Mouse (Mus musculus) stomach, embryonic 16.5 days (tissue): ENCODE data around the gene Vwa3b. TPM values are rescaled to one million over a fixed set of nuclear protein-coding genes. Genes with fewer than 3 reads are reported as not detected.

ENCODE experiments used
- ATAC-seq: fragments of 200-750 bp; cut with Nextera tagmentation; 2 replicates; pipeline ENCODE4 v1.8.0; 2017; ENCODE audit warnings: moderate number of reproducible peaks, moderate TSS enrichment; ENCODE audit not compliant: insufficient read depth, low FRiP score
- H3K27ac ChIP-seq: fragments of 300-500 bp; sonication (generic); 2 replicates; pipeline ENCODE4 v1.5.1; 2014; ENCODE audit warnings: low read length
- H3K27me3 ChIP-seq: fragments of 300-500 bp; sonication (generic); 2 replicates; pipeline ENCODE4 v1.6.1; 2014; ENCODE audit warnings: low read length, control low read depth, mixed read lengths; ENCODE audit not compliant: control insufficient read depth, insufficient read depth
- H3K36me3 ChIP-seq: fragments of 300-500 bp; sonication (generic); 2 replicates; pipeline ENCODE4 v1.6.1; 2014; ENCODE audit warnings: low read length; ENCODE audit not compliant: control insufficient read depth, insufficient read depth
- H3K4me1 ChIP-seq: fragments of 300-500 bp; sonication (generic); 2 replicates; pipeline ENCODE4 v1.6.1; 2014; ENCODE audit warnings: low read length, control low read depth, mixed read lengths; ENCODE audit not compliant: control insufficient read depth, insufficient read depth
- H3K4me2 ChIP-seq: fragments of 300-500 bp; sonication (generic); 2 replicates; pipeline ENCODE4 v1.6.1; 2014; ENCODE audit warnings: low read depth, low read length, mixed read lengths
- H3K4me3 ChIP-seq: fragments of 300-500 bp; sonication (generic); replicated peaks from 2 replicates; pipeline ENCODE4 v1.5.1; 2014; ENCODE audit warnings: mild to moderate bottlenecking, low read length
- H3K9ac ChIP-seq: fragments of 300-500 bp; sonication (generic); 2 replicates; pipeline ENCODE4 v1.6.1; 2014; ENCODE audit warnings: low read length
- H3K9me3 ChIP-seq: fragments of 300-500 bp; sonication (generic); replicated peaks from 2 replicates; pipeline ENCODE4 v1.6.1; 2016; ENCODE audit warnings: low read length, control low read depth; ENCODE audit not compliant: control insufficient read depth
- WGBS: fragments of 180-500 bp; shearing (Covaris S2); extraction: QIAGEN DNeasy Blood & Tissue Kit; methylation state at CpG from one replicate; pipeline ENCODE4 v1.1.7; 2014; 5-methylcytosine and 5-hydroxymethylcytosine counted together
- polyA plus RNA-seq: library from polyadenylated mRNA; unstranded; fragments of >200 nt; fragmentation: Nextera tagmentation; extraction: Ambion mirVana; gene quantifications from 2 replicates; pipeline ENCODE4 v1.2.1, GENCODE M21; 2015

Vwa3b gene
- polyA plus RNA-seq, 1 experiment from 2014 or later: 0.37 TPM

- no peaks in the 10 kb centered on the region for H3K9me3 ChIP-seq
Measured at GRCm38 (mm10) chr1:37065658-37066412, 39.4 kb downstream of the Vwa3b start.

GRCm38 (mm10) chr1:37075759-37076158, 49.4 kb downstream of the Vwa3b start:
- Histone ChIP-seq H3K27me3 (no peaks in the 10 kb centered on the region), H3K36me3 (no peaks in the 10 kb centered on the region), H3K9ac (no peak overlapping the region), H3K4me2 (no peak overlapping the region), H3K4me1 (no peaks in the 10 kb centered on the region), H3K27ac (no peak overlapping the region), H3K4me3 (no peak overlapping the region), H3K9me3 (no peaks in the 10 kb centered on the region)
- WGBS: 86% methylated on average over 7 of the region's 7 CpGs
- ATAC-seq: no peak

More at GRCm38 (mm10) chr1:37065658-37066412, 39.4 kb downstream of the Vwa3b start:
- Histone ChIP-seq H3K36me3 (no peaks in the 10 kb centered on the region), H3K27me3 (no peaks in the 10 kb centered on the region), H3K4me2 (no peak overlapping the region), H3K4me3 (no peak overlapping the region), H3K27ac (no peak overlapping the region), H3K4me1 (no peaks in the 10 kb centered on the region), H3K9ac (no peak overlapping the region)
- ATAC-seq: no peak
- 85% methylated on average over 11 of the region's 11 CpGs for WGBS

- H3K4me1 ChIP-seq: no peaks in the 10 kb centered on the region
- no peaks in the 10 kb centered on the region for H3K36me3 ChIP-seq
- 63% methylated on average over 9 of the region's 9 CpGs for WGBS
- H3K4me3 ChIP-seq: no peak overlapping the region
- no peak overlapping the region for H3K9ac ChIP-seq
- H3K27ac ChIP-seq: peak overlapping the region; percentile 1; the same call in 1 of the 2 replicates
- ATAC-seq: no peak
- no peaks in the 10 kb centered on the region for H3K9me3 ChIP-seq
- no peak overlapping the region for H3K4me2 ChIP-seq
- no peaks in the 10 kb centered on the region for H3K27me3 ChIP-seq
Measured at GRCm38 (mm10) chr1:37077266-37077665, 50.9 kb downstream of the Vwa3b start.

GRCm38 (mm10) chr1:37077955-37078549, 51.7 kb downstream of the Vwa3b start:
- 66% methylated on average over 14 of the region's 14 CpGs for WGBS

GRCm38 (mm10) chr1:37080442-37080841, 54.0 kb downstream of the Vwa3b start:
- Histone ChIP-seq H3K9ac (no peak overlapping the region), H3K4me3 (no peak overlapping the region), H3K27ac (no peak overlapping the region), H3K9me3 (no peaks in the 10 kb centered on the region), H3K4me1 (0 out of 2 replicates have a peak, but pooled peaks cover 6% of the 10 kb centered on the region), H3K27me3 (no peaks in the 10 kb centered on the region), H3K4me2 (no peak overlapping the region), H3K36me3 (no peaks in the 10 kb centered on the region)
- WGBS: 83% methylated on average over 4 of the region's 4 CpGs
- ATAC-seq: no peak

More at GRCm38 (mm10) chr1:37077955-37078549, 51.7 kb downstream of the Vwa3b start:
- Histone ChIP-seq H3K9ac (no peak overlapping the region), H3K4me2 (no peak overlapping the region), H3K27ac (no peak overlapping the region), H3K4me1 (no peaks in the 10 kb centered on the region), H3K27me3 (no peaks in the 10 kb centered on the region), H3K9me3 (no peaks in the 10 kb centered on the region), H3K36me3 (no peaks in the 10 kb centered on the region), H3K4me3 (no peak overlapping the region)
- no peak for ATAC-seq

- Histone ChIP-seq H3K27ac (no peak overlapping the region), H3K9me3 (no peaks in the 10 kb centered on the region), H3K36me3 (no peaks in the 10 kb centered on the region), H3K27me3 (no peaks in the 10 kb centered on the region), H3K4me1 (0 out of 2 replicates have a peak, but pooled peaks cover 6% of the 10 kb centered on the region), H3K4me3 (no peak overlapping the region), H3K4me2 (no peak overlapping the region), H3K9ac (no peak overlapping the region)
- 63% methylated on average over 12 of the region's 12 CpGs for WGBS
- ATAC-seq: no peak
Measured at GRCm38 (mm10) chr1:37081376-37082214, 55.2 kb downstream of the Vwa3b start.

GRCm38 (mm10) chr1:37082215-37082464, 55.7 kb downstream of the Vwa3b start:
- Histone ChIP-seq H3K4me2 (no peak overlapping the region), H3K36me3 (no peaks in the 10 kb centered on the region), H3K9ac (no peak overlapping the region), H3K4me3 (no peak overlapping the region), H3K27me3 (no peaks in the 10 kb centered on the region), H3K27ac (no peak overlapping the region), H3K9me3 (no peaks in the 10 kb centered on the region), H3K4me1 (0 out of 2 replicates have a peak, but pooled peaks cover 6% of the 10 kb centered on the region)
- ATAC-seq: no peak
- 84% methylated on average over 2 of the region's 2 CpGs for WGBS

GRCm38 (mm10) chr1:37084075-37084474, 57.7 kb downstream of the Vwa3b start:
- no peaks in the 10 kb centered on the region for H3K9me3 ChIP-seq
- no peak overlapping the region for H3K27ac ChIP-seq
- H3K4me3 ChIP-seq: no peak overlapping the region
- peaks cover 9% of the 10 kb centered on the region; the same call in 1 of the 2 replicates for H3K4me1 ChIP-seq
- H3K4me2 ChIP-seq: no peak overlapping the region
- ATAC-seq: no peak
- no peaks in the 10 kb centered on the region for H3K27me3 ChIP-seq
- H3K36me3 ChIP-seq: no peaks in the 10 kb centered on the region
- H3K9ac ChIP-seq: no peak overlapping the region
- WGBS: 34% methylated on average over 2 of the region's 2 CpGs

GRCm38 (mm10) chr1:37085171-37085570, 58.8 kb downstream of the Vwa3b start:
- Histone ChIP-seq H3K4me1 (peaks cover 9% of the 10 kb centered on the region; the same call in 1 of the 2 replicates), H3K9me3 (no peaks in the 10 kb centered on the region), H3K36me3 (no peaks in the 10 kb centered on the region), H3K9ac (no peak overlapping the region), H3K4me2 (no peak overlapping the region), H3K27ac (no peak overlapping the region), H3K4me3 (no peak overlapping the region), H3K27me3 (no peaks in the 10 kb centered on the region)
- no peak for ATAC-seq
- WGBS: 59% methylated on average over 7 of the region's 7 CpGs
